Mouse (Mus musculus) MEL (cell line): ENCODE measurements at regions not wholly inside any gene's neighbourhood (a gene's known extent, or its start where the extent isn't known, plus 50 kb on each side); places are given as distances from the start of the nearest gene placed in this dataset.

Experiments
- DNase-seq: peaks from one replicate; pipeline ENCODE4 v3.0.0; 2011; ENCODE audit warnings: low read depth, low spot score
- H3K27ac ChIP-seq: 2 replicates; pipeline ENCODE4 v1.5.1; 2012; ENCODE audit warnings: low read depth, mild to moderate bottlenecking, control low read depth, low read length, moderate library complexity; ENCODE audit not compliant: control insufficient read depth
- H3K27me3 ChIP-seq, 2 experiments: fragments of 150-350 bp in 1 of 2; sonication (generic) in 1 of 2; 2 replicates each; pipeline ENCODE4 v1.6.1; 2012; ENCODE audit warnings: low read length in 2 of 2, mild to moderate bottlenecking in 2 of 2, improper control_type of control experiment in 1 of 2, moderate library complexity in 1 of 2; ENCODE audit not compliant: insufficient read depth in 2 of 2, control insufficient read depth in 1 of 2
- H3K36me3 ChIP-seq, 2 experiments: 2 replicates each; pipeline ENCODE4 v1.6.1; 2012 to 2014; ENCODE audit warnings: low read length in 2 of 2, improper control_type of control experiment in 1 of 2, inconsistent platforms in 1 of 2, mild to moderate bottlenecking in 1 of 2; ENCODE audit not compliant: insufficient read depth in 2 of 2, control insufficient read depth in 1 of 2
- H3K4me1 ChIP-seq, 2 experiments: fragments of 150-350 bp in 1 of 2; sonication (generic) in 1 of 2; 2 replicates each; pipeline ENCODE4 v1.6.1; 2012; ENCODE audit warnings: low read length in 2 of 2, improper control_type of control experiment in 1 of 2, mild to moderate bottlenecking in 1 of 2; ENCODE audit not compliant: insufficient read depth in 2 of 2, control insufficient read depth in 1 of 2
- H3K4me3 ChIP-seq, 2 experiments: fragments of 150-350 bp in 1 of 2; sonication (generic) in 1 of 2; 2 replicates each; pipeline ENCODE4 v1.5.1; 2012; ENCODE audit warnings: low read depth in 2 of 2, low read length in 2 of 2, mild to moderate bottlenecking in 2 of 2, moderate library complexity in 2 of 2, control low read depth in 1 of 2, improper control_type of control experiment in 1 of 2; ENCODE audit not compliant: control insufficient read depth in 1 of 2, insufficient read depth in 1 of 2
- H3K79me2 ChIP-seq: 2 replicates; pipeline ENCODE4 v1.6.1; 2012; ENCODE audit warnings: mild to moderate bottlenecking, low read length, moderate library complexity; ENCODE audit not compliant: control insufficient read depth, poor library complexity, insufficient read depth
- H3K9ac ChIP-seq: 2 replicates; pipeline ENCODE4 v1.6.1; 2012; ENCODE audit warnings: low read depth, mild to moderate bottlenecking, control low read depth, low read length, moderate library complexity; ENCODE audit not compliant: control insufficient read depth, poor library complexity, severe bottlenecking
- H3K9me3 ChIP-seq: fragments of 150-350 bp; sonication (generic); replicated peaks from 2 replicates; pipeline ENCODE4 v1.6.1; 2012; ENCODE audit warnings: mild to moderate bottlenecking, low read length, improper control_type of control experiment, moderate library complexity; ENCODE audit not compliant: insufficient read depth
- CHD2 ChIP-seq: IDR thresholded peaks from 2 replicates; pipeline ENCODE4 v1.6.1; 2011; ENCODE audit warnings: low read length, improper control_type of control experiment
- CTCF ChIP-seq, 3 experiments: IDR thresholded peaks in 2 of 3; conservative IDR thresholded peaks in 1 of 3; 2 replicates each; pipeline ENCODE4 v1.5.1; 2011 to 2012; ENCODE audit warnings: low read length in 3 of 3, low read depth in 2 of 3, mild to moderate bottlenecking in 2 of 3, improper control_type of control experiment in 1 of 3, inconsistent platforms in 1 of 3, mixed read lengths in 1 of 3, moderate library complexity in 1 of 3; ENCODE audit not compliant: control insufficient read depth in 1 of 3, insufficient read depth in 1 of 3, poor library complexity in 1 of 3, severe bottlenecking in 1 of 3
- E2F4 ChIP-seq: IDR thresholded peaks from 2 replicates; pipeline ENCODE4 v1.6.1; 2011; ENCODE audit warnings: low read depth, low read length, improper control_type of control experiment, borderline replicate concordance
- GABPA ChIP-seq: IDR thresholded peaks from 2 replicates; pipeline ENCODE4 v1.6.1; 2012; ENCODE audit warnings: low read depth, mild to moderate bottlenecking, inconsistent platforms, low read length, improper control_type of control experiment, moderate library complexity
- HCFC1 ChIP-seq: IDR thresholded peaks from 2 replicates; pipeline ENCODE4 v1.6.1; 2012; ENCODE audit warnings: low read depth, mild to moderate bottlenecking, inconsistent platforms, low read length, improper control_type of control experiment, moderate library complexity
- MAFK ChIP-seq: IDR thresholded peaks from 2 replicates; pipeline ENCODE4 v1.6.1; 2011; ENCODE audit warnings: low read depth, mild to moderate bottlenecking, low read length, improper control_type of control experiment, borderline replicate concordance
- MAX ChIP-seq: IDR thresholded peaks from 2 replicates; pipeline ENCODE4 v1.6.1; 2011; ENCODE audit warnings: low read length, improper control_type of control experiment
- MAZ ChIP-seq: IDR thresholded peaks from 2 replicates; pipeline ENCODE4 v1.6.1; 2012; ENCODE audit warnings: low read depth, mild to moderate bottlenecking, inconsistent platforms, low read length, improper control_type of control experiment
- MEF2A ChIP-seq: IDR thresholded peaks from 2 replicates; pipeline ENCODE4 v1.6.1; 2014; ENCODE audit warnings: low read depth, mild to moderate bottlenecking, inconsistent platforms, low read length, improper control_type of control experiment; ENCODE audit not compliant: poor library complexity, insufficient replicate concordance, severe bottlenecking; ENCODE audit errors: extremely low read depth
- MXI1 ChIP-seq: IDR thresholded peaks from 2 replicates; pipeline ENCODE4 v1.6.1; 2011; ENCODE audit warnings: mild to moderate bottlenecking, low read depth, low read length, improper control_type of control experiment
- NELFE ChIP-seq: IDR thresholded peaks from 2 replicates; pipeline ENCODE4 v1.6.1; 2011; ENCODE audit warnings: low read depth, low read length, improper control_type of control experiment
- POLR2A ChIP-seq, 2 experiments: IDR thresholded peaks; 2 replicates each; pipeline ENCODE4 v1.6.1; 2011 to 2012; ENCODE audit warnings: low read length in 2 of 2, mild to moderate bottlenecking in 2 of 2, control low read depth in 1 of 2, improper control_type of control experiment in 1 of 2, low read depth in 1 of 2, moderate library complexity in 1 of 2; ENCODE audit not compliant: control insufficient read depth in 1 of 2, insufficient read depth in 1 of 2, poor library complexity in 1 of 2
- POLR2AphosphoS2 ChIP-seq: IDR thresholded peaks from 2 replicates; pipeline ENCODE4 v1.6.1; 2011; ENCODE audit warnings: low read length, improper control_type of control experiment
- RCOR1 ChIP-seq: IDR thresholded peaks from 2 replicates; pipeline ENCODE4 v1.6.1; 2012; ENCODE audit warnings: low read depth, mild to moderate bottlenecking, inconsistent platforms, low read length, improper control_type of control experiment
- SIN3A ChIP-seq: IDR thresholded peaks from 2 replicates; pipeline ENCODE4 v1.6.1; 2012; ENCODE audit warnings: low read length, improper control_type of control experiment, inconsistent platforms
- SMC3 ChIP-seq: IDR thresholded peaks from 2 replicates; pipeline ENCODE4 v1.6.1; 2011; ENCODE audit warnings: low read depth, low read length, improper control_type of control experiment
- TAL1 ChIP-seq: IDR thresholded peaks from 2 replicates; pipeline ENCODE4 v1.6.1; 2012; ENCODE audit warnings: mild to moderate bottlenecking, inconsistent platforms, low read length, moderate library complexity, mixed read lengths
- TCF12 ChIP-seq: IDR thresholded peaks from 2 replicates; pipeline ENCODE4 v1.6.1; 2014; ENCODE audit warnings: low read depth, mild to moderate bottlenecking, inconsistent platforms, low read length, improper control_type of control experiment, moderate library complexity
- UBTF ChIP-seq: IDR thresholded peaks from 2 replicates; pipeline ENCODE4 v1.6.1; 2012; ENCODE audit warnings: low read depth, mild to moderate bottlenecking, inconsistent platforms, low read length, improper control_type of control experiment, moderate library complexity, borderline replicate concordance; ENCODE audit not compliant: insufficient read depth
- USF1 ChIP-seq: IDR thresholded peaks from 2 replicates; pipeline ENCODE4 v1.6.1; 2014; ENCODE audit warnings: low read depth, mild to moderate bottlenecking, inconsistent platforms, low read length, improper control_type of control experiment, moderate library complexity
- ZKSCAN1 ChIP-seq: IDR thresholded peaks from 2 replicates; pipeline ENCODE4 v1.6.1; 2012; ENCODE audit warnings: low read depth, mild to moderate bottlenecking, inconsistent platforms, low read length, improper control_type of control experiment, moderate library complexity
- ZMIZ1 ChIP-seq: IDR thresholded peaks from 2 replicates; pipeline ENCODE4 v1.6.1; 2012; ENCODE audit warnings: low read depth, mild to moderate bottlenecking, inconsistent platforms, low read length, improper control_type of control experiment, moderate library complexity

DNA sequence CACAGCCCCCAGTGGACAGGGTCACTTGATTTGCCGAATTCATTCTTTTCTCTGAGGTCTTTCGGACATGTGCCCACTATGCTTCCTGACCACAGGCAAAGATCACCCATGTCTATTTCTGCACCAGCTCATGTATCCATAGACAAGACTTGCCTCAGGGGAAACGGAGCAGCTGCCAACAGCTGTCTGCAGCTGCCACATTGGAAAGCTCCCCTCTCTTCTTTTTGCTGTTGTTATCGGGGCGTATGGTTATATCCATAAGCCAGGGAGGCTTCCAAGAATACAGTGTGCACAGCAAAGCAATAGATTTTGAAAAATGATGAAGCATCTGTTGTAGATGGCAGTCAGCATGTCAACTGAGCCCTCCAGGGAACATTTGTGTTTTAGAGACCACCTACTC is 913.4 kb downstream of the Ets1 start:
- no peak for TF ChIP-seq POLR2A (IDR thresholded peaks at IDR 0.05; ENCODE audit: control insufficient read depth in 1 of 2, insufficient read depth in 1 of 2, low read depth in 1 of 2, low read length in 2 of 2, poor library complexity in 1 of 2)
- no peak for TF ChIP-seq MAFK
- no peak overlapping the region for H3K4me3 ChIP-seq

DNA sequence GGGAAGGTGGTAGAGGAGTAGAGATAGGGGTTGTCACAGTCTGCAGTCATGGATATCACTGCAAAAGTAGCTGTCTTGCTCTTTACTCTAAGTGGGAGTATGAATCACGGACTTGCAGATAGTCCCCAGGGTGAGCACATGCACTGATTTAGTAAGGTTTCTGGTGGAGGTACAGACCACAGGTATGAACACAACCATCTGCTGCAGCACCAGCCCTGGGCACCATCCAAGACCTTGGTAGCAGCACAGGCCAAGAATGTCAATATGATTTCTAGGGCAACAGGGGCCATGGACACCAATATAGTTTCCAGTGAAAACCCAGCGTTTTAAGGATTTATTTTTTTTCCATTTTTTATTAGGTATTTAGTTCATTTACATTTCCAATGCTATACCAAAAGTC is 913.7 kb upstream of the Kirrel3 start:
- no peak for TF ChIP-seq MAX
- TF ChIP-seq HCFC1: no peak
- TF ChIP-seq E2F4: no peak
- TF ChIP-seq TAL1: no peak
- TF ChIP-seq POLR2AphosphoS2: no peak
- TF ChIP-seq ZMIZ1: no peak
- no peak for TF ChIP-seq CTCF (IDR thresholded peaks at IDR 0.05 in 2 of 3, conservative IDR thresholded peaks at IDR 0.05 in 1 of 3; ENCODE audit: control insufficient read depth in 1 of 3, insufficient read depth in 1 of 3, low read depth in 2 of 3, low read length in 3 of 3, poor library complexity in 1 of 3, severe bottlenecking in 1 of 3)
- no peak for TF ChIP-seq MAZ
- TF ChIP-seq NELFE: no peak
- TF ChIP-seq TCF12: no peak
- TF ChIP-seq MEF2A: no peak
- no peak for TF ChIP-seq CHD2
- TF ChIP-seq SMC3: no peak
- no peak for TF ChIP-seq MXI1
- no peak for TF ChIP-seq USF1
- TF ChIP-seq RCOR1: no peak
- no peak for TF ChIP-seq ZKSCAN1
- no peak for TF ChIP-seq SIN3A
- no peak for TF ChIP-seq UBTF
- no peak for TF ChIP-seq GABPA
- no peaks in the 10 kb centered on the region for H3K4me1 ChIP-seq
- no peaks in the 10 kb centered on the region for H3K27me3 ChIP-seq
- DNase-seq: no peak
- no peaks in the 10 kb centered on the region for H3K9me3 ChIP-seq
- no peaks in the 10 kb centered on the region for H3K36me3 ChIP-seq
- no peak overlapping the region for H3K4me3 ChIP-seq
- no peaks in the 10 kb centered on the region for H3K79me2 ChIP-seq
- H3K9ac ChIP-seq: no peak overlapping the region
- no peak overlapping the region for H3K27ac ChIP-seq

More for the DNA sequence above, 913.4 kb downstream of the Ets1 start:
- H3K79me2 ChIP-seq: no peaks in the 10 kb centered on the region
- H3K4me1 ChIP-seq: no peaks in the 10 kb centered on the region
- H3K36me3 ChIP-seq: no peaks in the 10 kb centered on the region
- H3K9me3 ChIP-seq: no peaks in the 10 kb centered on the region
- H3K27ac ChIP-seq: no peak overlapping the region
- DNase-seq: no peak
- H3K9ac ChIP-seq: no peak overlapping the region
- H3K27me3 ChIP-seq: no peaks in the 10 kb centered on the region
